Mouse (Mus musculus): ENCODE measurements around the gene Slc45a1.

GRCm38 (mm10) chr4:150616029-150616420, 35.9 kb downstream of the Slc45a1 start:
- no peak for TF ChIP-seq CTCF (IDR thresholded peaks at IDR 0.05; ENCODE audit: low read depth)
- no peak for TF ChIP-seq EP300 (optimal IDR thresholded peaks at IDR 0.05)
